Mouse (Mus musculus) liver, embryonic 14.5 days (tissue): ENCODE measurements around the gene Pde4d. TPM values are rescaled to one million over a fixed set of nuclear protein-coding genes. Genes with fewer than 3 reads are reported as not detected.

Experiments
- ATAC-seq: fragments of 200-750 bp; cut with Nextera tagmentation; 2 replicates; pipeline ENCODE4 v1.8.0; 2017; ENCODE audit warnings: moderate number of reproducible peaks, mild to moderate bottlenecking, moderate library complexity; ENCODE audit not compliant: insufficient read depth
- DNase-seq, 3 experiments: peaks; one replicate each; pipeline ENCODE4 v3.0.0-alpha.2; 2012 to 2013; ENCODE audit warnings: low read depth in 3 of 3, low spot score in 3 of 3
- H3K27ac ChIP-seq: fragments of 300-500 bp; sonication (generic); 2 replicates; pipeline ENCODE4 v1.5.1; 2014; ENCODE audit warnings: moderate library complexity, mild to moderate bottlenecking, control low read depth, inconsistent platforms
- H3K27me3 ChIP-seq: fragments of 300-500 bp; sonication (generic); 2 replicates; pipeline ENCODE4 v1.6.1; 2014; ENCODE audit warnings: mild to moderate bottlenecking, low read length, moderate library complexity; ENCODE audit not compliant: control insufficient read depth, insufficient read depth
- H3K36me3 ChIP-seq: fragments of 300-500 bp; sonication (generic); replicated peaks from 2 replicates; pipeline ENCODE4 v1.6.1; 2014; ENCODE audit warnings: low read depth; ENCODE audit not compliant: control insufficient read depth, insufficient read depth
- H3K4me1 ChIP-seq, 2 experiments: fragments of 200-500 bp in 1 of 2; fragments of 300-500 bp in 1 of 2; sonication (generic) in 1 of 2; replicated peaks; 2 replicates each; pipeline ENCODE4 v1.6.1; 2012 to 2014; ENCODE audit warnings: antibody characterized with exemption in 1 of 2, inconsistent platforms in 1 of 2, low read length in 1 of 2; ENCODE audit not compliant: control insufficient read depth in 2 of 2, insufficient read depth in 2 of 2
- H3K4me2 ChIP-seq: fragments of 300-500 bp; sonication (generic); 2 replicates; pipeline ENCODE4 v1.6.1; 2014; ENCODE audit warnings: low read depth, mild to moderate bottlenecking, control low read depth, moderate library complexity
- H3K4me3 ChIP-seq, 2 experiments: fragments of 200-500 bp in 1 of 2; fragments of 300-500 bp in 1 of 2; sonication (generic) in 1 of 2; 2 replicates each; pipeline ENCODE4 v1.5.1; 2012 to 2014; ENCODE audit warnings: low read depth in 2 of 2, low read length in 2 of 2, mild to moderate bottlenecking in 2 of 2, control low read depth in 1 of 2, inconsistent platforms in 1 of 2, moderate library complexity in 1 of 2; ENCODE audit not compliant: insufficient read depth in 1 of 2
- H3K9ac ChIP-seq: fragments of 300-500 bp; sonication (generic); replicated peaks from 2 replicates; pipeline ENCODE4 v1.6.1; 2014; ENCODE audit warnings: mild to moderate bottlenecking, control low read depth, moderate library complexity
- H3K9me3 ChIP-seq: fragments of 300-500 bp; sonication (generic); 2 replicates; pipeline ENCODE4 v1.6.1; 2016; ENCODE audit warnings: low read length, mixed read lengths; ENCODE audit not compliant: control insufficient read depth
- CTCF ChIP-seq: IDR thresholded peaks from 2 replicates; pipeline ENCODE4 v1.5.1; 2016; ENCODE audit warnings: antibody characterized with exemption, low read depth, control low read depth
- EP300 ChIP-seq: IDR thresholded peaks from 2 replicates; pipeline ENCODE4 v1.6.1; 2016; ENCODE audit warnings: antibody characterized with exemption, low read depth
- WGBS: fragments of 180-500 bp; shearing (Covaris S2); extraction: QIAGEN DNeasy Blood & Tissue Kit; methylation state at CpG from one replicate; pipeline ENCODE4 v1.1.7; 2014; ENCODE audit not compliant: insufficient replicate concordance; 5-methylcytosine and 5-hydroxymethylcytosine counted together
- polyA plus RNA-seq, 2 experiments: library from polyadenylated mRNA; depleted of rRNA in 1 of 2; stranded (reverse) in 1 of 2; unstranded in 1 of 2; fragments of >200 nt; fragmentation: Nextera tagmentation in 1 of 2; extraction: Ambion mirVana in 1 of 2; gene quantifications; 2 replicates each; pipeline versions ENCODE4 v1.2.1 to v1.2.3; 2012 to 2014

Pde4d gene
- polyA plus RNA-seq, 2 experiments = 4.9 to 8.6 TPM

GRCm38 (mm10) chr13:108934854-108935253, 485.1 kb downstream of the Pde4d start:
- ATAC-seq = no peak
- Histone ChIP-seq H3K4me3 (no peak overlapping the region), H3K27ac (no peak overlapping the region), H3K36me3 (no peaks in the 10 kb centered on the region), H3K4me1 (no peaks in the 10 kb centered on the region), H3K4me2 (no peak overlapping the region), H3K9me3 (no peaks in the 10 kb centered on the region), H3K27me3 (no peaks in the 10 kb centered on the region), H3K9ac (no peak overlapping the region)
- DNase-seq = no peak
- TF ChIP-seq EP300 = no peak
- no peak for TF ChIP-seq CTCF
- WGBS = 76% methylated on average over 3 of the region's 3 CpGs

- H3K27me3 ChIP-seq = no peaks in the 10 kb centered on the region
- no peaks in the 10 kb centered on the region for H3K4me1 ChIP-seq
- no peak overlapping the region for H3K4me2 ChIP-seq
- H3K36me3 ChIP-seq = no peaks in the 10 kb centered on the region
- DNase-seq (no peak), ATAC-seq (no peak)
- TF ChIP-seq EP300 (no peak), CTCF (no peak)
- no peak overlapping the region for H3K4me3 ChIP-seq
- no peak overlapping the region for H3K27ac ChIP-seq
- no peaks in the 10 kb centered on the region for H3K9me3 ChIP-seq
- H3K9ac ChIP-seq = no peak overlapping the region
- WGBS = 22% methylated on average over 2 of the region's 2 CpGs
Measured at GRCm38 (mm10) chr13:108937272-108937671, 487.5 kb downstream of the Pde4d start.

GRCm38 (mm10) chr13:108952911-108953310, 503.2 kb downstream of the Pde4d start:
- TF ChIP-seq CTCF (no peak), EP300 (no peak)
- ATAC-seq (no peak), DNase-seq (no peak)
- Histone ChIP-seq H3K4me1 (no peaks in the 10 kb centered on the region), H3K9ac (no peak overlapping the region), H3K27me3 (no peaks in the 10 kb centered on the region), H3K36me3 (no peaks in the 10 kb centered on the region), H3K27ac (no peak overlapping the region), H3K4me2 (no peak overlapping the region), H3K4me3 (no peak overlapping the region), H3K9me3 (no peaks in the 10 kb centered on the region)
- 73% methylated on average over 1 of the region's 1 CpGs for WGBS

- TF ChIP-seq CTCF (no peak), EP300 (no peak)
- no peak overlapping the region for H3K9ac ChIP-seq
- no peak overlapping the region for H3K4me2 ChIP-seq
- WGBS = 15% methylated on average over 4 of the region's 4 CpGs
- no peaks in the 10 kb centered on the region for H3K4me1 ChIP-seq
- H3K4me3 ChIP-seq = no peak overlapping the region
- ATAC-seq = no peak
- no peaks in the 10 kb centered on the region for H3K9me3 ChIP-seq
- H3K36me3 ChIP-seq = no peaks in the 10 kb centered on the region
- no peaks in the 10 kb centered on the region for H3K27me3 ChIP-seq
- no peak for DNase-seq
- no peak overlapping the region for H3K27ac ChIP-seq
Measured at GRCm38 (mm10) chr13:108956059-108956458, 506.3 kb downstream of the Pde4d start.

- no peaks in the 10 kb centered on the region for H3K9me3 ChIP-seq
- DNase-seq (no peak), ATAC-seq (no peak)
- H3K27me3 ChIP-seq = no peaks in the 10 kb centered on the region
- no peak overlapping the region for H3K4me2 ChIP-seq
- no peak overlapping the region for H3K27ac ChIP-seq
- 53% methylated on average over 2 of the region's 2 CpGs for WGBS
- no peak overlapping the region for H3K9ac ChIP-seq
- H3K4me1 ChIP-seq = no peaks in the 10 kb centered on the region
- no peak overlapping the region for H3K4me3 ChIP-seq
- TF ChIP-seq EP300 = no peak
- no peaks in the 10 kb centered on the region for H3K36me3 ChIP-seq
Measured at GRCm38 (mm10) chr13:108964056-108964455, 514.3 kb downstream of the Pde4d start.
